Mouse (Mus musculus): ENCODE measurements at regions not wholly inside any gene's neighbourhood (a gene's known extent, or its start where the extent isn't known, plus 50 kb on each side); places are given as distances from the start of the nearest gene placed in this dataset.

DNA sequence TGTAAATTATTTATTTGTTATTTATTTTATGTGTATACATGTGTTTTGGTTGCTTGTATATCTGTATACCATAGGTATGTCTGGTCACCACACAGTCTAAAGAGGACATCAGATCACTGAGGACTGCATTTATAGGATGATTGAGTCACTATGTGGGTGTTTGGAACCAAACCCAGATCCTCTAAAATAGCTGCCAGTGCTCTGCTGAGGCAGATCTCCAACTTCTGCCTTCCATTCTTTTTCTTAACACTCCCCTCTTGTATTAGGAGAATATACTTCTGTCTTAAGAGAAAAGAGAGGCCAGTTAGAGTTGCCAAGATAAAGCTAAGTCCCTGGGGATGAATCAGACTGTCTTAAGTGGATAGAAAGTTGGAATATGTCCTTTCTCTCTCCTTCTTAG is 424.2 kb downstream of the Cntn6 start:
- no peak for DNase-seq

DNA sequence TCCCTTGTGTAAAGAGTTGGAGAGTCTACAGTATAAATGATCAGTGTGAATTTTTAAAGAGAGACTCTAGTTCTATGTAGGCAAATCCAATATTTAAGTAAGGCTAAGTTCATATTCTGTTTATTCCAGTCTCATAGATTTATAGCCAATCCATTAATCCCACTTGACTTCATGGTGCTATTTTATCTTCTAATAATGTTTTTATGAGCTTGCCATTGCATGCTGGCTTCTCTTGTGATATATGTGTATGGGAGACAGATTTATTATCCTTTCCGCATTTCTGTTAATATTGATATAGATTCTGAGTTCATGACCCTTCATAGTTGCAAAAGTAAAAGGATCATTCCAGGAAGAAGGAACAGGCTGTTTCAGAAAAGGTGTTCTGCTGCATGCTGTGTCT is 430.0 kb downstream of the Cntn6 start:
- no peak for DNase-seq

DNA sequence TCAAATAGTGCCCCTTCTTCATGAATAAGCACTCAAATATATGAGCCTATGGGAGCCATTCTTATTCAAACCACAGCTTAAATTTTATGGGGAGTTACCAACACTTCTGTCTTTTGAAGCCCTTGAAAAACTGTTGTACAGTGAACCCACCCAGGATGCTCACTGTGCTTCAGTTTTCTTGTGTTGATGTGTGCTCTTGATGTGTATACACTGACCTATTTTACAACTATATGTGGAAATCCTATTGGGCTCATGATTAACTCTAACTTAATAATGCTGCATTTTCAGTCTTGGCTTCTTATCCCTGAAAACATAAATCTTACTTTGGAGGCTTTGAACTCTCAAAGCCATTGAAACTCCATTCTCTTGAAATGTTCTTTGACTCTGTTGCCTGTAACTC is 433.5 kb downstream of the Cntn6 start:
- DNase-seq = no peak

DNA sequence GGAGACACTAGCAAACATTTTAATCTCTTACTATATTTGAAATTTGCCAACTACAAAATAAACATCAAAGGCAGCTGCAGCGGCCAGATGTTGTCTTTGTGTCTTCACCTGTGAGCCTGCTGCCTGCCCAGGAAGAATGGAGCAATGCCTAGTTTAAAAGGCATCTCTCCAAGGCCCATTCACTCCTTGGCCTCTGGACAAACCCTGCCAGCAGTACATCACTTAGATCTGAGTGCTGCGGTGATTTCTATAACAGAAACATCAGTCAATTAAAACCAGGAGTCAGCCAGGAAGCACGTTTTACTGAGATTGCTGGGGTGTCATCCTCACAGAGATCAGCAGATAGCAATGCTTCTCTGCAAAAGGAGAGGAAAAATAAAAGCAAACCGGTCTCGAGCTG is 437.7 kb downstream of the Cntn6 start:
- DNase-seq = no peak

DNA sequence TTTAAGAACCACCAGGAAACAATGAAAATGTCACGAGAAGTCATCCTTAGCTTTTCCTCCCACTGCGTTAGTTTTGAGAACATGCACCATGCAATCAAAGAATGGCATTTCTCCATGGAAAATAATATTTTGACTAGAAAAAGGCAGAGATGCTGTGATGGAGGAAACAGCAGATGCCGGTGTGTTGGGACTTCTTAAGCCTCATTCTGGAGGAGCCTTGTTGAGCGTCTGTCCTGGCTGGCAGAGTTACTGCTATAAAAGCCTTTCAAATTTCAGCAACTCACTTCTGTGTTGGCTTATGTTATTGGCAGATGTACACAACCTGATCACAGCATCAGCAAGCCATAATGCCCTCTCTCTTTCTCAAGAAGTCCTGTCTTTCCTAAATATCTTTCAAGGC is 439.6 kb downstream of the Cntn6 start:
- DNase-seq = no peak

DNA sequence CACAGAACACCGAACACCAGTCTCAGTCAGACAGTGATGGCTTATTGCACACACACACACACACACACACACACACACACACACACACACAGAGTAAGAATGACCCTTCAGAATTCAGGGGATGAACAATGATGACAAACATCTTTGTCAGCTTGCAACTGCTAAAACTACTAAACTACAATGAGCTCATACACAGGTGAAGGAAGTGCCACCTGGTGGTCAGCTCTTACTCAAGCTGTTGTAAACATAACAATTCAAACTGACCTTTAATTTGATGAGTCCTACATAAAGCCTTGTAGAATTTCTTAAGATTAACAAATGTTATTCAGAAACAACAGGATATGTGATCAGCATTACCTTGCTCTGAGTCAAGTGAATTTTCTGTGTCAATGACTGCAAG is 446.5 kb downstream of the Cntn6 start:
- DNase-seq = no peak

DNA sequence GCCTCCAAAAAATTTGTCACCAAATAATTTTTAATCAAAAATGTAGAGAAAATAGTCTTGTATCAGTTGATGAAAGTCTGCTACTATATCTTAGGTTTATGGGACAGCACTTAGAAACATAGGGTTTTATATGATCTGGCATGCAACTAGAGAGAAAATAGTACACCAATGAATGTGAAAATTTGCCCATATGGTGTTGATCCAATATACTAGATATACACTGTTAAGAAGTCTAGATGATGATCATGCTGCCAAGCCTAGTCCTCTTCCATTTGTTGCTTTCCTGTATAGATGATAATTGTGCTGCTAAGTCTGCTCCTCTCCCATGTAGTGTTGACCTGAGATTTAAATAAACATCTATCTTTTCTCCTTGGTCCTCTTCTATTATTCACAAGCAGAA is 481.9 kb downstream of the Cntn6 start:
- no peak for DNase-seq

DNA sequence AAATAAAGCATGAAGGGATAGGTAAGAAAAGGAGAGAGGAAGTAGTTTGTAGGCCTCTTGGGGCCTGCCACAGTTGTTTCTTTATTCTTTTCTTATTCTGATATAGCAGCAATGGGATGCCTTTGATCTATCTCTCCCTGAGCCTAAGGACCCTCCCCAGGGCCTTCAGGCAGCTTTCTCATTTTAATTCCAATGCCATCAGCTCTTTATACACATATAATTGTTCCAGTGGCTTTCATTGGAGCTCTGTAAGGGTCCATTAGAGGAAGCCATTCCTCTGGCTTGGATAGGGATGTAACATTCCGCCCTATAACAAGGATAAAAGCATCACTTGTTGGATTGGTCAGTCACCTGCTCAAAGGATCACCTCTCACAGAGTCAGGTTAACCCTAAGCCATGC is 491.6 kb downstream of the Cntn6 start:
- no peak for DNase-seq

DNA sequence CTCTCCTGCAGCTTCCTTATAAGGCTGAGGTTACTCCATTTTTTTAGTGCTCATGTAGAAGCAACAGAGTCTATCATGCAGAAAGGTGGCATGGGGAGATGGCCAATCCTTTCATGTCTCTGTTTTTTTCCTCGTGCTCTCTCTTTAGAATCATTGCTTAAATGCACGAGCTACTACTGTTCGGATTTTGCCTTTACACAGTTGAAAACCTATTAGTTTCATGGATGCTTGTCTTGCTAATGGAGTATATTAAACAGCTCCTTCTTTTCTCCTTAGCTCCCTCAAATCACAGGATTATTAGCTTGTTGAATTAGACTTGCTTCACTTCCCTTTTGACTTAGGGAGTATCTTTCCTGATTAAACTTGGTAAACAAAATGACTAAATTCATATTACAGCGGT is 497.3 kb downstream of the Cntn6 start:
- DNase-seq = no peak

DNA sequence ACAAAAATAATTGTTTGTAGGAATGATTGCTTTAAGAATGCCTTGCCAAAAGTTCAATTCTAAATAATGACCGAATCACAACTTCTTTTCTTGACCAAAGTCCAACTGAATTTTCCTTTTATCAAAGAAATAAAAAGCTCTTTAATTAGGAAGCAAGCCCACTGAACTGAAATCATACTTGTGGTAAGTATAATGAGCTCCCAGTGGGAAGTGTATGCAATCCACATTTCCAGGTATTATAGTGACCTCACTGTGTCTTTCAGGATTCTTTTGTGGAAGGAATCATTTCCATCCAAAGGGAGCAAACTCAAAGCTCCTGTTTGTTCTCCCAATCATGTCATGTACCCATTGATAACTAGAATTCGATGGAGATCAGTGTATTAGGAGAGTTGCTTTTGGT is 497.8 kb downstream of the Cntn6 start:
- DNase-seq = no peak

DNA sequence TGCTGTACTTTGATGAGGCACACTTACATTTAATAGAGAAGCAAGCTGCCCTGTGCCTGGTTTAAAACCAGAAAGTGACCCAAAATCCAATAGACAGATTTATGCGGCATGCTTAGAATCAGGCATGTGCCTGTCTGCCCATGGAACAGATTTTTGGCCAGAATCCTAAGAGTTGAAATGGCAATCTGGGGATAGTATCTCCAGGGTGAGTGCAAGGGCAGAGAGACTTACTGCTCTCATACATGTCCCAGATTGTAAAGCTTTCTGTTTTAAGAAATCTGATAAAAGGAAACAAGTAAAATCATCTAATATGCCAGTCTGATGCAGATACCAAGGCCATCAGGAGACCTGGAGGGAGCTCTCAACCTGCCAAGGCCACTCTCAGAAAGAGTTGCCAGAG is 507.0 kb downstream of the Cntn6 start:
- DNase-seq = no peak

DNA sequence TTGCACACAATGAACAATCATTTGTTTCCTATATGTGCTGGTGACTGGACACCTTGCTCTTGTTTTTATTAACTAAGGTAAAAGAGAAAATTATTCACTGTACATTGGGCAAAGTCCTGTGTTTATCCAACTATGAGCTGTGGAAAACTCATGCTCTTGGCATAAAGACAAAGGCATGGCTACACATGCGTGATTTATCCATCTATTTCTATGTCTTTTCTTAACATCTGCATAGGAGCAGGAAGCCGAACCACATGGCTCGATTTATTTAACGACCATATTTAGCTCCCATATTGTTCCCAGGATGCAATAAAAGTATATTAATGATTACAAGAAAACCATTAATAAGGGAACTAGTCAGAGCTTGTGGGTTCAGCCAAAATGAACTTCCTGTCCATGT is 528.1 kb downstream of the Cntn6 start:
- no peak for DNase-seq

DNA sequence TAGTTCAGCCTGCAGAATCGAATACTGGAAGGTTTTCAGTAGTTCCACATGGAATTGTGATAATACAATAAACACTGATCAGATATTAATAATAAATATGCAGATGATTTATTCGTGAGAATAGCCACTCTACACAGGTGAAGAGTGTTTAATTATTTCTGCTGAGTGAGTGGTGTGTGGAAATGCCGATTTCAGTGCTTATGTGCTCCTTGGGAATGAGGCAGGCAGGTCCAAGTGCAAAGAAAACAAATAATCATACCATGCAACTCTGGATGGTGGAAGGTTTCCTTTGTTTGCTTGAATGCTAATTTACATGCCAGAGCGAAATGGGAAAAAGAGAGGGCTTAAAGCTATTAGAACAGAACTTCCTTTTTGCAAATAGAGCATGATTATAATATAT is 528.6 kb downstream of the Cntn6 start:
- no peak for DNase-seq

DNA sequence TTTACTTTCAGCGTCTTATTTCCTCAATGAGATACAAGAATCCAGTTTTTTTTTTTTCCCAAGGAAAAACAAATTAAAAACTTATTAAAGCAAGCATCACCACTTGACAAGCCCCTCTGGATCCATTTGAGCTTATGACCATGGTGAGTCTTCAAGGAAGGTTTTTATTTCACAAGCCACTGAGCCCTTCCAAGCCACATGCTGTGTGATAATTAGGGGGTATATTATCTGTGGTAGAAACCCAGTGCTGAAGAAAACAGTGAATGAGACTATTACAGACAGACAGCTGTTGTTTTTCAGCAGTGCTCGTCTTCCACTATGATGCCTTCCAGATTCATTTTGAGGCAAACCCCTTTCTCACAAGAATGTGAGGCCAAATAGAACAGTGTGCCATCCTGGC is 573.6 kb downstream of the Cntn6 start:
- DNase-seq = no peak

DNA sequence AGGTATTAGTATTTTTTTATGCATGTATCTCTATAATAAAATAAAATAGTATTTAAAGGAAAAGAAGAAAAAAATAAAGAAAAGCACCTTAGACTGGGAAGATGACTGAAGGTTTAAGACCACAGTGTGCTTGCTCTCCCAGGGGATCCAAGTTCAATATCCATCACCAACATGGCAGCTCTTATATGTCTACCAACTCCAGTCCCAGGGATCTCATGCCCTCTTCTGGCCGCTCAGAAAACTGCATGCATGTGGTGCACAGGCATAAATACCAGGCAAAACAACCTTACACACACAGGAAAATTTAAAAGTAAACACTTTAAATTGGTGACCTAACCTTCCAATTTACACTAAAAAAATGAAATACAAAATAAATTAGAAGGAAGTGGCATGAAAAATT is 586.6 kb upstream of the Cntn4 start:
- DNase-seq = peak; percentile 10

All from kidney, postnatal 14 days (tissue).